Comparison of ENCODE assay signal across 10 mouse cellular contexts in the genomic region with DNA sequence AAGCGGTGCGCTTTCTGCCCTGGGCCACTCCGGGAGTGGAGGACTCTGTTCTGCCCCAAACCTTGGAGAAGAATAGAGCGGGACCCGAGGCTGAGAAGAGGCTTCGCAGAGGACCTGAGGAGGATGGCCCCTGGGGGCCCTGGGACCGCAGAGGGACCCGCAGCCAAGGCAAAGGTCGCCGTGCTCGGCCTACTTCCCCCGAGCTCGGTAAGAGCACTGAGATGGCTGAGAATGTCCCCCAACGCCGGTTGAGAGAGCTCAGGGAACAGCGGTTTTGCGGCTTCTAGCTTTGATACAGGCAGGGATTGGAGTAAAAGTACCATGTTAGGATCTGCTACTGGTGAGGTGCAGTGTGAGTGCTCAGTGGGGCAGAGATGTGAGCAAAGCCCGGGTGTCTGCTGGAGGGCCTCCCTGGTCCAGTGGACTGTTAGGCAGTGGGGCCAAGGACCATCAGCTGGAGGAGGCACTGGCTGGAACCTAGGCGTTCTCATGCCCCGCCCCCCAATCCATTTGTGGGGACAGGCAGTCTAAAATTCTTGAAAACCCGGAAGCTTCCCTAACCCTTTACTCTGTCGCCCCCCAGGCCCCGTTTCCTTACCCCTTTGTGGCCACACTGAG. TPM values are rescaled to one million over a fixed set of nuclear protein-coding genes. Genes with fewer than 3 reads are reported as not detected.
A peak's percentile ranks its signal among the peaks of the same experiment; 100 is the strongest.
DNase-seq lines count a peak whose midpoint lies in the region; ATAC-seq and TF ChIP-seq lines count a peak whose summit lies in the region.
"Had no signal": no experiment of that assay in that cellular context is flagged by ENCODE, and none has a peak within 500 bp of the region (broad histone marks: within the 10 kb centered on the region; RNA-seq: fewer than 3 reads in every experiment).

No protein-coding gene starts in this region.

- H3K9ac ChIP-seq in heart, embryonic 11.5 days (ENCODE audit: low read depth, low read length), result peak overlapping the region; percentile 16
- no peak overlapping the region for H3K9ac ChIP-seq in heart, adult 2 months (ENCODE audit: low read depth, low read length)
- H3K9ac ChIP-seq in midbrain, embryonic 12.5 days (replicated peaks), result peak overlapping the region; percentile 26; the same call in 1 of the 2 replicates

- H3K4me3 ChIP-seq in heart, embryonic 11.5 days (ENCODE audit: low read depth, low read length), result no peak overlapping the region
- no peak overlapping the region for H3K4me3 ChIP-seq in heart, adult 2 months
- H3K4me3 ChIP-seq in hindbrain, embryonic 10.5 days, result peak overlapping the region; percentile 38
- peak overlapping the region; percentile 36; the same call in 1 of the 2 replicates for H3K4me3 ChIP-seq in midbrain, embryonic 12.5 days

- no peaks in the 10 kb centered on the region for H3K9me3 ChIP-seq in heart, embryonic 11.5 days (replicated peaks; ENCODE audit: control insufficient read depth, low read length)
- no peaks in the 10 kb centered on the region for H3K9me3 ChIP-seq in hindbrain, embryonic 10.5 days
- H3K9me3 ChIP-seq in midbrain, embryonic 12.5 days, result no peaks in the 10 kb centered on the region

- DNase-seq in heart, adult 2 months, result no peak
- DNase-seq in R1 (ENCODE audit: low read depth, low spot score), result peak; percentile 19
- DNase-seq in hindbrain, embryonic 10.5 days (ENCODE audit: low spot score), result peak; percentile 21
- DNase-seq in urinary bladder, postnatal 10 days (ENCODE audit: low spot score), result no peak
- DNase-seq in spleen, postnatal 14 days (ENCODE audit: low spot score in 2 of 2), result no peak
- no peak for DNase-seq in urinary bladder, adult 18-20 months (ENCODE audit: low spot score in 2 of 2)
- DNase-seq: adrenal gland, adult 8-10 months; lung, postnatal 14 days had no signal

- intact Hi-C loops in heart, adult 2 months (cut with DNase I), result no loop called here

- H3K27me3 ChIP-seq in heart, embryonic 11.5 days (ENCODE audit: control insufficient read depth, insufficient read depth, low read length), result peaks cover 19% of the 10 kb centered on the region
- H3K27me3 ChIP-seq in heart, adult 2 months (ENCODE audit: control insufficient read depth, insufficient read depth, low read length), result no peaks in the 10 kb centered on the region
- H3K27me3 ChIP-seq in hindbrain, embryonic 10.5 days (ENCODE audit: insufficient read depth, poor library complexity, severe bottlenecking), result peaks cover 83% of the 10 kb centered on the region
- peaks cover 79% of the 10 kb centered on the region for H3K27me3 ChIP-seq in midbrain, embryonic 12.5 days

- no peak for TF ChIP-seq EP300 in heart, adult 2 months (IDR thresholded peaks at IDR 0.05; ENCODE audit: insufficient read depth, low read depth, low read length)

- H3K79me2 ChIP-seq in heart, adult 2 months (replicated peaks; ENCODE audit: control insufficient read depth, insufficient read depth, low read length), result no peaks in the 10 kb centered on the region

- 30% methylated on average over 23 of the region's 23 CpGs for WGBS in heart, embryonic 11.5 days (ENCODE audit: insufficient replicate concordance)
- 50% methylated on average over 23 of the region's 23 CpGs for WGBS in heart, adult 2 months
- WGBS in hindbrain, embryonic 10.5 days, result 19% methylated on average over 23 of the region's 23 CpGs
- 18% methylated on average over 23 of the region's 23 CpGs for WGBS in midbrain, embryonic 12.5 days

- H3K4me2 ChIP-seq in heart, embryonic 11.5 days, result peak overlapping the region; percentile 57
- peak overlapping the region; percentile 43 for H3K4me2 ChIP-seq in midbrain, embryonic 12.5 days (replicated peaks)

- H3K36me3 ChIP-seq in heart, embryonic 11.5 days (ENCODE audit: control insufficient read depth, insufficient read depth, low read length), result no peaks in the 10 kb centered on the region
- no peaks in the 10 kb centered on the region; the same call in 1 of the 2 replicates for H3K36me3 ChIP-seq in heart, adult 2 months (ENCODE audit: control insufficient read depth, insufficient read depth, low read length)
- H3K36me3 ChIP-seq in hindbrain, embryonic 10.5 days, result peaks cover 3% of the 10 kb centered on the region; the same call in 1 of the 2 replicates
- H3K36me3 ChIP-seq in midbrain, embryonic 12.5 days, result no peaks in the 10 kb centered on the region

- H3K27ac ChIP-seq in heart, embryonic 11.5 days (ENCODE audit: low read depth, low read length), result no peak overlapping the region
- H3K27ac ChIP-seq in heart, adult 2 months, result no peak overlapping the region
- H3K27ac ChIP-seq in hindbrain, embryonic 10.5 days, result peak overlapping the region; percentile 75; the same call in 1 of the 2 replicates
- no peak overlapping the region for H3K27ac ChIP-seq in midbrain, embryonic 12.5 days (replicated peaks)

- no peak for TF ChIP-seq POLR2A in heart, adult 2 months (IDR thresholded peaks at IDR 0.05; ENCODE audit: insufficient read depth, low read depth, low read length)

- TF ChIP-seq CTCF in heart, adult 2 months (IDR thresholded peaks at IDR 0.05), result no peak

- no peak for ATAC-seq in heart, embryonic 11.5 days (replicated peaks; ENCODE audit: insufficient number of reproducible peaks, low FRiP score, low TSS enrichment)
- no peak for ATAC-seq in midbrain, embryonic 12.5 days (ENCODE audit: low FRiP score, low read depth)

- peaks cover 70% of the 10 kb centered on the region for H3K4me1 ChIP-seq in heart, embryonic 11.5 days (ENCODE audit: control insufficient read depth, insufficient read depth, low read length)
- H3K4me1 ChIP-seq in heart, adult 2 months (ENCODE audit: control insufficient read depth, insufficient read depth, low read length), result peaks cover 11% of the 10 kb centered on the region; the same call in 1 of the 2 replicates
- H3K4me1 ChIP-seq in hindbrain, embryonic 10.5 days (replicated peaks), result peaks cover 51% of the 10 kb centered on the region
- peaks cover 40% of the 10 kb centered on the region for H3K4me1 ChIP-seq in midbrain, embryonic 12.5 days

RNA-seq across cellular contexts. Expression of a gene that starts 13.9 kb away (rescaled TPM):
- polyA plus RNA-seq in heart, embryonic 11.5 days (2014; fragmentation: Nextera tagmentation; extraction: Ambion mirVana), result 60.7 and 66.5 TPM in 2 replicates
- 100 to 1,000 TPM; 131 to 135 TPM for total RNA-seq in heart, adult 2 months (2021)
- 94.0 and 109 TPM in 2 replicates for polyA plus RNA-seq in heart, adult 2 months (2012; rRNA removed)
- 19.0 and 20.2 TPM in 2 replicates for polyA plus RNA-seq in hindbrain, embryonic 10.5 days (2016; fragmentation: Nextera tagmentation; extraction: Ambion mirVana)
- 12.9 and 14.5 TPM in 2 replicates for polyA plus RNA-seq in midbrain, embryonic 12.5 days (2016; fragmentation: Nextera tagmentation; extraction: Ambion mirVana)

RNA-seq across cellular contexts. Expression of a gene that starts 28.9 kb away (rescaled TPM):
- polyA plus RNA-seq in heart, embryonic 11.5 days (2014; fragmentation: Nextera tagmentation; extraction: Ambion mirVana), result 428 and 477 TPM in 2 replicates
- 1,000 to 10,000 TPM; 1,224 to 1,521 TPM for total RNA-seq in heart, adult 2 months (2021)
- polyA plus RNA-seq in heart, adult 2 months (2012; rRNA removed), result 719 and 781 TPM in 2 replicates
- polyA plus RNA-seq in hindbrain, embryonic 10.5 days (2016; fragmentation: Nextera tagmentation; extraction: Ambion mirVana), result 3.8 and 4.5 TPM in 2 replicates
- 0.93 and 1.2 TPM in 2 replicates for polyA plus RNA-seq in midbrain, embryonic 12.5 days (2016; fragmentation: Nextera tagmentation; extraction: Ambion mirVana)

RNA-seq across cellular contexts. Expression of a gene that starts 46.7 kb away (rescaled TPM):
- polyA plus RNA-seq in heart, embryonic 11.5 days (2014; fragmentation: Nextera tagmentation; extraction: Ambion mirVana), result 49.8 and 57.2 TPM in 2 replicates
- total RNA-seq in heart, adult 2 months (2021), result 10 to 100 TPM; 38.9 to 39.9 TPM
- polyA plus RNA-seq in heart, adult 2 months (2012; rRNA removed), result 91.3 and 94.6 TPM in 2 replicates
- 62.3 and 91.2 TPM in 2 replicates for polyA plus RNA-seq in hindbrain, embryonic 10.5 days (2016; fragmentation: Nextera tagmentation; extraction: Ambion mirVana)
- 59.7 and 69.4 TPM in 2 replicates for polyA plus RNA-seq in midbrain, embryonic 12.5 days (2016; fragmentation: Nextera tagmentation; extraction: Ambion mirVana)

Comparison
In these comparisons a context has a peak if more than half of its experiments do, and no peak if none do; other contexts are left out.
1. H3K4me3 ChIP-seq: peak in hindbrain, embryonic 10.5 days (single experiment) and midbrain, embryonic 12.5 days (single experiment); none in heart, embryonic 11.5 days (single experiment) and heart, adult 2 months (single experiment).
2. DNase-seq: peak in R1 (single experiment) and hindbrain, embryonic 10.5 days (single experiment); none in heart, adult 2 months (0 of 2), urinary bladder, postnatal 10 days (single experiment), spleen, postnatal 14 days (0 of 2) and urinary bladder, adult 18-20 months (0 of 2).
3. RNA of a gene that starts 28.9 kb away (polyA plus RNA-seq): 719 to 781 TPM in heart, adult 2 months and 428 to 477 TPM in heart, embryonic 11.5 days; 3.8 to 4.5 TPM in hindbrain, embryonic 10.5 days and 0.93 to 1.2 TPM in midbrain, embryonic 12.5 days; every median in the first group is over 10 times any median in the second.